Mouse (Mus musculus): ENCODE data around the gene Adarb2. TPM values are rescaled to one million over a fixed set of nuclear protein-coding genes. Genes with fewer than 3 reads are reported as not detected.

Adarb2 gene
- total and polyA plus RNA-seq, 3 experiments, result 0.42 to 0.57 TPM; not detected in 1

GRCm38 (mm10) chr13:8457831-8458230 lies 255.2 kb downstream of the Adarb2 start:
- no peaks in the 10 kb centered on the region for H3K79me2 ChIP-seq (ENCODE audit: control insufficient read depth, insufficient read depth, low read length, poor library complexity)
- H3K9ac ChIP-seq (ENCODE audit: control insufficient read depth, low read depth, low read length, poor library complexity, severe bottlenecking), result no peak overlapping the region
- peaks cover 0 to 13% of the 10 kb centered on the region in 2 experiments; a peak in 2 of 4 replicates for H3K36me3 ChIP-seq (ENCODE audit: control insufficient read depth in 1 of 2, insufficient read depth in 2 of 2, low read length in 2 of 2)
- no peak for DNase-seq (ENCODE audit: low read depth, low spot score)
- no peaks in the 10 kb centered on the region for H3K27me3 ChIP-seq (ENCODE audit: control insufficient read depth in 1 of 2, insufficient read depth in 2 of 2, low read length in 2 of 2)
- no peak overlapping the region for H3K27ac ChIP-seq (ENCODE audit: control insufficient read depth, low read depth, low read length)
- H3K9me3 ChIP-seq (replicated peaks; ENCODE audit: insufficient read depth, low read length), result no peaks in the 10 kb centered on the region
- no peak overlapping the region for H3K4me3 ChIP-seq (ENCODE audit: control insufficient read depth in 1 of 2, insufficient read depth in 1 of 2, low read depth in 2 of 2, low read length in 2 of 2)
- TF ChIP-seq MYC (IDR thresholded peaks at IDR 0.05; ENCODE audit: low read depth, low read length) (no peak), KAT2A (conservative IDR thresholded peaks at IDR 0.05; ENCODE audit: low read depth, low read length) (no peak), CTCF (IDR thresholded peaks at IDR 0.05 in 2 of 3, conservative IDR thresholded peaks at IDR 0.05 in 1 of 3; ENCODE audit: control insufficient read depth in 1 of 3, insufficient read depth in 1 of 3, low read depth in 2 of 3, low read length in 3 of 3, poor library complexity in 1 of 3, severe bottlenecking in 1 of 3) (no peak), ZNF384 (IDR thresholded peaks at IDR 0.05; ENCODE audit: low read depth, low read length) (no peak), SIN3A (IDR thresholded peaks at IDR 0.05; ENCODE audit: low read length) (no peak), POLR2AphosphoS2 (IDR thresholded peaks at IDR 0.05; ENCODE audit: low read length) (no peak), UBTF (IDR thresholded peaks at IDR 0.05; ENCODE audit: borderline replicate concordance, insufficient read depth, low read depth, low read length) (no peak), HCFC1 (IDR thresholded peaks at IDR 0.05; ENCODE audit: low read depth, low read length) (no peak), GATA1 (IDR thresholded peaks at IDR 0.05; ENCODE audit: low read depth, low read length) (no peak), ZKSCAN1 (IDR thresholded peaks at IDR 0.05; ENCODE audit: low read depth, low read length) (no peak), TAL1 (IDR thresholded peaks at IDR 0.05; ENCODE audit: low read length) (no peak)
- peaks cover 0 to 8% of the 10 kb centered on the region in 2 experiments; a peak in 2 of 4 replicates for H3K4me1 ChIP-seq (ENCODE audit: control insufficient read depth in 1 of 2, insufficient read depth in 2 of 2, low read length in 2 of 2)

GRCm38 (mm10) chr13:8467591-8468366 lies 265.1 kb downstream of the Adarb2 start:
- Histone ChIP-seq H3K9me3 (replicated peaks; ENCODE audit: insufficient read depth, low read length) (no peaks in the 10 kb centered on the region), H3K36me3 (ENCODE audit: control insufficient read depth in 1 of 2, insufficient read depth in 2 of 2, low read length in 2 of 2) (no peaks in the 10 kb centered on the region), H3K4me1 (ENCODE audit: control insufficient read depth in 1 of 2, insufficient read depth in 2 of 2, low read length in 2 of 2) (no peaks in the 10 kb centered on the region), H3K4me3 (ENCODE audit: control insufficient read depth in 1 of 2, insufficient read depth in 1 of 2, low read depth in 2 of 2, low read length in 2 of 2) (no peak overlapping the region), H3K9ac (ENCODE audit: control insufficient read depth, low read depth, low read length, poor library complexity, severe bottlenecking) (no peak overlapping the region), H3K27ac (ENCODE audit: control insufficient read depth, low read depth, low read length) (no peak overlapping the region), H3K79me2 (ENCODE audit: control insufficient read depth, insufficient read depth, low read length, poor library complexity) (no peaks in the 10 kb centered on the region), H3K27me3 (ENCODE audit: control insufficient read depth in 1 of 2, insufficient read depth in 2 of 2, low read length in 2 of 2) (no peaks in the 10 kb centered on the region)
- no peak for TF ChIP-seq ELF1 (IDR thresholded peaks at IDR 0.05; ENCODE audit: low read depth, low read length)
- TF ChIP-seq ZNF384 (IDR thresholded peaks at IDR 0.05; ENCODE audit: low read depth, low read length), result no peak
- TF ChIP-seq E2F4 (IDR thresholded peaks at IDR 0.05; ENCODE audit: borderline replicate concordance, low read depth, low read length), result no peak
- TF ChIP-seq BHLHE40 (IDR thresholded peaks at IDR 0.05; ENCODE audit: borderline replicate concordance, low read depth, low read length), result no peak
- TF ChIP-seq CHD2 (IDR thresholded peaks at IDR 0.05; ENCODE audit: low read length), result no peak
- TF ChIP-seq RCOR1 (IDR thresholded peaks at IDR 0.05; ENCODE audit: low read depth, low read length), result no peak
- no peak for TF ChIP-seq USF1 (IDR thresholded peaks at IDR 0.05; ENCODE audit: low read depth, low read length)
- TF ChIP-seq GABPA (IDR thresholded peaks at IDR 0.05; ENCODE audit: low read depth, low read length), result no peak
- TF ChIP-seq HCFC1 (IDR thresholded peaks at IDR 0.05; ENCODE audit: low read depth, low read length), result no peak
- TF ChIP-seq MXI1 (IDR thresholded peaks at IDR 0.05; ENCODE audit: low read depth, low read length), result no peak
- no peak for TF ChIP-seq JUND (IDR thresholded peaks at IDR 0.05; ENCODE audit: low read depth, low read length)
- no peak for TF ChIP-seq TAL1 (IDR thresholded peaks at IDR 0.05; ENCODE audit: low read length)
- TF ChIP-seq MYC (IDR thresholded peaks at IDR 0.05; ENCODE audit: low read depth, low read length), result no peak
- TF ChIP-seq SIN3A (IDR thresholded peaks at IDR 0.05; ENCODE audit: low read length), result no peak
- TF ChIP-seq ZKSCAN1 (IDR thresholded peaks at IDR 0.05; ENCODE audit: low read depth, low read length), result no peak
- no peak for DNase-seq (ENCODE audit: low read depth, low spot score)
